Mouse (Mus musculus): ENCODE results near the gene Pmm1. TPM values are rescaled to one million over a fixed set of nuclear protein-coding genes. Genes with fewer than 3 reads are reported as not detected.

Gene Pmm1
- 18.1 and 25.8 TPM in 2 replicates for polyA plus RNA-seq (2015; fragmentation: Nextera tagmentation; extraction: Ambion mirVana)

DNA sequence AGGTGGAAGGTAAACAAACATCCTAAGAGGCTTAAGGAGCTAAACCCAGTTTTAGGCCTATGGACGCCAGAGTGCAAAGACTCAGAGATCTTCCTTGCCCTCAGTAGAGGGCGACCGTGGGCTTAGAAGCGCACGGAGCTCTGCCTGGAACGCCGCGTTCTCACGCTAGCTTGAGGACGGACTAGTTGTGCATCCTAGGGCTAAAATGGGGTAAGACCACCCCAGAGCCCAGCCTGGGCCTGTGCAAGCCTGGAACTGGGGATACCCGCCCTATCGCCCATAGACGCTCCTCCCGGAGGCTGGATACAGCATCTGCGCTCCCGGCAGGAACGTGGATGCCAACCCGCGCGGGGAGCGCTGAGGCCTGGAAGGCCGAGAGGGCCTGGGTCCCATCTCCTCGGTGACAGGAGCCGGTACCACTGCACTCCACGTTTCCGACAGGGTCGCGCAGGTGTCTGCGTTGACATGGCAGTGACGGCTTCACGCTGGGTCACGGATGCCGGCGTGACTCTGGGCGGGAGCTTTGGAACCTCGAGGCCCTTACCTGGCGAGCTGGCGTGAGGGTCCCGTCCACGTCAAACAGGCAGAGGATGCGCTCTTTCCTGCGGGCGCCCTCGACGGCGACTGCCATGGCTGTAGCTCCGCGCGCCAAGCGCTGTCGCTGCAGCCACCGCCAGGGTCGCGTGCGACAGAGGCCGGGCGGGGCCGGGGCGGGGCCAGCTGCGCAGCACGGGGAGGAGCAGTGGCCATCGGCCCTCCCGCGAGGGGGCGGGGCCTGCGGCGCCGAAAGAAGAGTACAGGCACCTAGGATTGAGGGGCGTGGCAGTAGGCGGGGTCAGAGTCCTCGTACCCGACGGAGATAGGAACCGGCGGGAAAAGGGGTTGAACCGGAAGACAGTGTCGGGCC is at the start of gene Pmm1:
Gene Pmm1 (minus strand): TSS at position 760 of the 907 bp plus-strand sequence.

DNA sequence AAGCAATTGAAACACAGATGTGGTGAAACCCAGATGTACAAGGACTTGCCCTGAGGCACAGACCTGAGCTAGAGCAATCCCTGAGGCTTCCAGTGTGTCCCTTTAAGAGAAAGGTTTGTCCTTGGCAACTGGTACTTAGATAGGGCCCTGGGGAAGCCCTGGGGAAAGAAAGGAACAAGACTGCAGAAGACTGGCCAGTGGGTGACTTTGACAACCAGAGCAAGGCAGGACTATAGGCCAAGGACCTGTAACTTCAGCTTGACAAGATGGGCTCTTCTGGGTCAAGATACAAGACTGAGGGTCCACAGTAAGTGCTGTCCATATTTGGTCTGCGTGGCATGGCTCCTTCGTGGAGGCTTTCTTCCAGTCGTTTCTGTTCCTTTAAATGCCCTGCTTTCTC is 26.9 kb upstream of the Pmm1 start, which contains the start of gene Xrcc6:
Gene Xrcc6 (plus strand): TSS at position 190 of the 400 bp plus-strand sequence.

DNA sequence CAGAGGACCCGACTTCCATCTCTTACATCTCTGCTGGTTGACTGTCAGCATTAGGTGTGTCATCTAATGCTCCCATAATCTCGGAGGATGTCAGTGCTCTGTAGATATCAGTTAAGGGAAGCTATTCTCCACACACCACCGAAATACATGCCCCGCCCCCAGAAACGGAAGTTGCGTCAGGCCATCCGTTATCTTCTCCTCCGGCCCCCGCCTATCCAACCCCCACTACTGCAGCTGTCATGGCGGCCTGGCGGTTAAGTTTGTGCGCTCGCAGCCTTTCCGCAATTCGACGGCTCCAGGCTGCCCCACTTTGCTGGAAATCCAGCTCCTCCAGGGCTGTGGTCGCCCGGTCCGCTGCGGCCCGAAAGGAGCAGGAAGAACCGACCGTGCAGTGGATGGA is 19.6 kb upstream of the Pmm1 start, which contains the start of gene 1700029P11Rik:
Gene 1700029P11Rik (plus strand): TSS at position 220 of the 400 bp plus-strand sequence.

DNA sequence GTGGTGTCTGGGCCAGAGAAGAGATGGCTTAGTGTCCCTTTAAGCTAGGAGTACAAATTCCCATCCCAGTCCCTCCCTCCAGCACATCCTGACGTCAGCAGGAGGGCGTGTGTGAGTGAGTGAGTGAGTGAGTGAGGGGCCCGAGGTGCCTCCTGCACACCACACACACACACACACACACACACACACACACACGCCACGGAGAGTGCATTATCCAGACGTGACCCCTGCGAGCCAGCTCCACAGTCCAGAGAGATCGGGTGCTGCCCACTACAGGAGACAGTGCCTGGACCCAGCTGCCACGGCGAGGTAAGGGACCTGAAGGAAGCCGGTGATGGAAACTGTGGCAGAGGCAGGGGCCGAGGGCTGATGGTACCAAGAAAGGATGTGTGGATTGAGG is 24.1 kb downstream of the Pmm1 start, which contains the start of gene Csdc2:
Gene Csdc2 (plus strand): TSS at position 81 of the 400 bp plus-strand sequence.

DNA sequence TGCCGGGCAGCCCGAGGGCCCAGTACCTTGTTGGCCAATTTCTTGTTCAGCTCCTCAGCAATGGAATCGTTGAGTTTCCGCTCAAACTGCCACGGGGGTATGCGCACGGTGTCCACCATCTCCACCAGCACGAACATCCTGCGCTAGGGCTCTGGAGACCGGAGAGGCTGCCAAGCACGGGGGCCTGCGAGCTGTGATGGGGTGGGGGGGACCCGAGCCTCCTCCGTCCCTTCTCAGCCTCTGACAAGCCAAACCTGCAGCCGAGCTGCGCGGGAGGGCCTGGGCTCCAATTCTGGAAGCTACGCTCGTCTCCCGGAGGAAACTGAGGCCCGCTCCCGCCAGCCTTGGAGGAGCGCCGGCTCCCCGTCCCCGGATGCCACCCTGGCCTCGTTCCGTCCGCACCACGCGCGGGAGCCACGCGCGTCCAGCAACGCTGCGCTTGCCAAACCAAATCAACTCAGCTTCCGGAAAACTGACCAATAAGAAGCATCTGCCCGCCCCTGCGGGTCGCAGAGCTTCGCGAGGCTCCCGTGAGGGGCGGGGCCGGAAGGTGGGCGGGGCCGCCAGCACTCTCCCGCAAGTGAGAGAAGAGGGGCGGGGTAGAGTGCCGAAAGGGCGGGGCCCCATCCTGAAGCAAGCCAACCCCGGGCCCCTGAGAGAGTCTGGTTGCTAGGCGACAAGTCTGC is 34.8 kb downstream of the Pmm1 start, which contains the start of gene Polr3h:
Gene Polr3h (minus strand): TSS at position 481 of the 686 bp plus-strand sequence.

Other genes with a start within 250 kb of the Pmm1 start
- 8.7 and 8.9 TPM in 2 replicates for gene Zc3h7b, start 215.9 kb downstream of the Pmm1 start, polyA plus RNA-seq (2015; fragmentation: Nextera tagmentation; extraction: Ambion mirVana)
- gene Rangap1, start 215.4 kb downstream of the Pmm1 start, polyA plus RNA-seq (2015; fragmentation: Nextera tagmentation; extraction: Ambion mirVana) = 20.9 and 21.1 TPM in 2 replicates
- 48.0 and 51.4 TPM in 2 replicates for gene Tef, start 158.5 kb downstream of the Pmm1 start, polyA plus RNA-seq (2015; fragmentation: Nextera tagmentation; extraction: Ambion mirVana)
- gene Tob2, start 102.1 kb downstream of the Pmm1 start, polyA plus RNA-seq (2015; fragmentation: Nextera tagmentation; extraction: Ambion mirVana) = 31.6 and 35.5 TPM in 2 replicates
- 48.6 and 54.7 TPM in 2 replicates for gene Phf5a, start 89.0 kb downstream of the Pmm1 start, polyA plus RNA-seq (2015; fragmentation: Nextera tagmentation; extraction: Ambion mirVana)
- 541 and 569 TPM in 2 replicates for gene Aco2, start 88.6 kb downstream of the Pmm1 start, polyA plus RNA-seq (2015; fragmentation: Nextera tagmentation; extraction: Ambion mirVana)
- 142 and 168 TPM in 2 replicates for gene Polr3h, start 34.7 kb downstream of the Pmm1 start, polyA plus RNA-seq (2015; fragmentation: Nextera tagmentation; extraction: Ambion mirVana)
- 12.6 and 14.2 TPM in 2 replicates for gene Csdc2, start 24.2 kb downstream of the Pmm1 start, polyA plus RNA-seq (2015; fragmentation: Nextera tagmentation; extraction: Ambion mirVana)
- not detected in 2 replicates for gene 1700029P11Rik, start 19.6 kb upstream of the Pmm1 start, polyA plus RNA-seq (2015; fragmentation: Nextera tagmentation; extraction: Ambion mirVana)
- gene Xrcc6, start 26.9 kb upstream of the Pmm1 start, polyA plus RNA-seq (2015; fragmentation: Nextera tagmentation; extraction: Ambion mirVana) = 27.1 and 31.6 TPM in 2 replicates
- 12.9 and 13.2 TPM in 2 replicates for gene Desi1, start 72.9 kb upstream of the Pmm1 start, polyA plus RNA-seq (2015; fragmentation: Nextera tagmentation; extraction: Ambion mirVana)
- 101 and 109 TPM in 2 replicates for gene Snu13, start 86.7 kb upstream of the Pmm1 start, polyA plus RNA-seq (2015; fragmentation: Nextera tagmentation; extraction: Ambion mirVana)
- not detected in 2 replicates for gene 4930407I10Rik, start 98.2 kb upstream of the Pmm1 start, polyA plus RNA-seq (2015; fragmentation: Nextera tagmentation; extraction: Ambion mirVana)
- gene Mei1, start 109.1 kb upstream of the Pmm1 start, polyA plus RNA-seq (2015; fragmentation: Nextera tagmentation; extraction: Ambion mirVana) = not detected in 2 replicates
- 35.9 and 41.2 TPM in 2 replicates for gene Ccdc134, start 167.0 kb upstream of the Pmm1 start, polyA plus RNA-seq (2015; fragmentation: Nextera tagmentation; extraction: Ambion mirVana)
- gene Srebf2, start 186.3 kb upstream of the Pmm1 start, polyA plus RNA-seq (2015; fragmentation: Nextera tagmentation; extraction: Ambion mirVana) = 53.6 and 63.8 TPM in 2 replicates